Mouse (Mus musculus) myocyte (in vitro differentiated cells): ENCODE results near the gene Gtpbp10.

ENCODE experiments used
- CEBPB ChIP-seq: IDR thresholded peaks from 2 replicates; pipeline ENCODE4 v1.6.1; 2011; ENCODE audit warnings: mild to moderate bottlenecking, moderate library complexity; ENCODE audit not compliant: poor library complexity, insufficient read depth, severe bottlenecking
- MYOD1 ChIP-seq, 3 experiments: IDR thresholded peaks; one replicate each; pipeline ENCODE4 v1.6.1; 2011; ENCODE audit warnings: control low read depth in 2 of 3, low read depth in 2 of 3, mild to moderate bottlenecking in 2 of 3, moderate library complexity in 1 of 3; ENCODE audit not compliant: insufficient read length in 2 of 3, control insufficient read depth in 1 of 3
- POLR2AphosphoS2 ChIP-seq: IDR thresholded peaks from one replicate; pipeline ENCODE4 v1.6.1; 2011; ENCODE audit warnings: low read depth, control low read depth; ENCODE audit not compliant: insufficient read length
- USF1 ChIP-seq: IDR thresholded peaks from one replicate; pipeline ENCODE4 v1.6.1; 2011; ENCODE audit warnings: low read depth, mild to moderate bottlenecking, control low read depth, moderate library complexity

- TF ChIP-seq USF1 (no peak), MYOD1 (IDR thresholded peaks at IDR 0.05; ENCODE audit: control insufficient read depth in 1 of 3, insufficient read length in 2 of 3, low read depth in 2 of 3) (no peak), POLR2AphosphoS2 (no peak), CEBPB (0 out of 2 replicates have a peak, but pooled peaks have one; percentile 35)
Measured at GRCm38 (mm10) chr5:5501583-5501982, 57.8 kb downstream of the Gtpbp10 start.
